Mouse (Mus musculus) frontal cortex, postnatal 10 days (tissue): ENCODE data around the gene Srpk2.
"Not testable (repeated sequence)": the region's sequence is repeated elsewhere in the genome, so short reads cannot be mapped to it uniquely, and the experiment has no call there.

Experiments used
- DNase-seq, 2 experiments: peaks; one replicate each; pipeline ENCODE4 v3.0.0; 2022; ENCODE audit warnings: low spot score in 2 of 2, mixed read lengths in 1 of 2

Srpk2 gene

GRCm38 (mm10) chr5:23568188-23568587 is 116.2 kb downstream of the Srpk2 start:
- DNase-seq: no peak

- DNase-seq: no peak
Observed at GRCm38 (mm10) chr5:23566382-23566781, 118.0 kb downstream of the Srpk2 start.

- no peak for DNase-seq
Observed at GRCm38 (mm10) chr5:23562278-23563060, 121.9 kb downstream of the Srpk2 start.

- no peak for DNase-seq
Observed at GRCm38 (mm10) chr5:23561227-23561626, 123.2 kb downstream of the Srpk2 start.

GRCm38 (mm10) chr5:23560171-23560570 is 124.2 kb downstream of the Srpk2 start:
- DNase-seq: no peak

GRCm38 (mm10) chr5:23556007-23556770 is 128.2 kb downstream of the Srpk2 start:
- DNase-seq: no peak

GRCm38 (mm10) chr5:23553338-23553737 is 131.1 kb downstream of the Srpk2 start:
- DNase-seq: not testable (repeated sequence)

- no peak for DNase-seq
Observed at GRCm38 (mm10) chr5:23551687-23552086, 132.7 kb downstream of the Srpk2 start.

- DNase-seq: no peak
Observed at GRCm38 (mm10) chr5:23535692-23536091, 148.7 kb downstream of the Srpk2 start.

- DNase-seq: no peak
Observed at GRCm38 (mm10) chr5:23531541-23532096, 152.8 kb downstream of the Srpk2 start.

- no peak for DNase-seq
Observed at GRCm38 (mm10) chr5:23531100-23531499, 153.3 kb downstream of the Srpk2 start.

GRCm38 (mm10) chr5:23524621-23525020 is 159.8 kb downstream of the Srpk2 start:
- DNase-seq: no peak

GRCm38 (mm10) chr5:23523936-23524335 is 160.5 kb downstream of the Srpk2 start:
- no peak for DNase-seq

- DNase-seq: no peak
Observed at GRCm38 (mm10) chr5:23521645-23522044, 162.8 kb downstream of the Srpk2 start.

GRCm38 (mm10) chr5:23519679-23520078 is 164.7 kb downstream of the Srpk2 start:
- DNase-seq: no peak

GRCm38 (mm10) chr5:23518673-23519072 is 165.7 kb downstream of the Srpk2 start:
- DNase-seq: no peak

- DNase-seq: no peak
Observed at GRCm38 (mm10) chr5:23517839-23518238, 166.6 kb downstream of the Srpk2 start.

GRCm38 (mm10) chr5:23516962-23517361 is 167.5 kb downstream of the Srpk2 start:
- DNase-seq: no peak

GRCm38 (mm10) chr5:23515038-23515437 is 169.4 kb downstream of the Srpk2 start:
- DNase-seq: no peak

GRCm38 (mm10) chr5:23513468-23513867 is 170.9 kb downstream of the Srpk2 start:
- no peak for DNase-seq

GRCm38 (mm10) chr5:23512556-23512955 is 171.9 kb downstream of the Srpk2 start:
- no peak for DNase-seq

GRCm38 (mm10) chr5:23511456-23511855 is 173.0 kb downstream of the Srpk2 start:
- DNase-seq: no peak

GRCm38 (mm10) chr5:23508630-23509029 is 175.8 kb downstream of the Srpk2 start:
- no peak for DNase-seq
